Mouse (Mus musculus): ENCODE data around the gene Hist1h2ak.

Hist1h2ak gene

GRCm38 (mm10) chr13:21755707-21756106 lies 2.1 kb upstream of the Hist1h2ak start:
- no peak for DNase-seq (ENCODE audit: low spot score in 2 of 2)

GRCm38 (mm10) chr13:21754294-21755001 lies 821 bp upstream of the Hist1h2ak start:
- DNase-seq (ENCODE audit: low spot score in 2 of 2) = peak; percentile 51 to 65

GRCm38 (mm10) chr13:21753051-21753523 lies 540 bp downstream of the Hist1h2ak start:
- DNase-seq (ENCODE audit: low spot score in 2 of 2) = no peak

DNA sequence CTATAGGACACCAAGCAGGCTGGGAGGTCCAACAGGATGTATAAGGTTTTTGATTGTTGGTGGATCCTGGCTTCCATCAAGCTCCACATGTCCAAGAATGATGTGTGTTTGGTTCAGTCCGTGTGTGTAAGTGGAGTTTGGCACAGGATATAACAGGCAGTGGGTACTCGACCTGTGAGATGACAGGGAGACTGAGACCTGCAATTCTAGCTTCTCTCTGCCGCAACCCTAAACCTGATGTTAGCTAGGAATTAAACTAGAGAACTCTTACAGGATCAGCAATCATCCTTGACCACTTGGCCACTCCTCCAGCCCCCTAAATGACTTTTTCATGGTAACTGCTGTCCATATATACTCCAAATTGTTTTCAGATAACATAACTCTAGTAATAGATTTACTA lies 1.3 kb downstream of the Hist1h2ak start:
- DNase-seq (ENCODE audit: low spot score in 2 of 2) = no peak

- DNase-seq (ENCODE audit: low spot score in 2 of 2) = no peak
Measured at GRCm38 (mm10) chr13:21751827-21752226, 1.8 kb downstream of the Hist1h2ak start.

GRCm38 (mm10) chr13:21751417-21751816 lies 2.2 kb downstream of the Hist1h2ak start:
- no peak for DNase-seq (ENCODE audit: low spot score in 2 of 2)

GRCm38 (mm10) chr13:21750159-21751017 lies 3.2 kb downstream of the Hist1h2ak start, which contains the start of gene Hist1h4k:
TSS of gene Hist1h4k (minus strand) at chr13:21750505.
- peak; percentile 96 for DNase-seq (ENCODE audit: low spot score in 2 of 2)

DNA sequence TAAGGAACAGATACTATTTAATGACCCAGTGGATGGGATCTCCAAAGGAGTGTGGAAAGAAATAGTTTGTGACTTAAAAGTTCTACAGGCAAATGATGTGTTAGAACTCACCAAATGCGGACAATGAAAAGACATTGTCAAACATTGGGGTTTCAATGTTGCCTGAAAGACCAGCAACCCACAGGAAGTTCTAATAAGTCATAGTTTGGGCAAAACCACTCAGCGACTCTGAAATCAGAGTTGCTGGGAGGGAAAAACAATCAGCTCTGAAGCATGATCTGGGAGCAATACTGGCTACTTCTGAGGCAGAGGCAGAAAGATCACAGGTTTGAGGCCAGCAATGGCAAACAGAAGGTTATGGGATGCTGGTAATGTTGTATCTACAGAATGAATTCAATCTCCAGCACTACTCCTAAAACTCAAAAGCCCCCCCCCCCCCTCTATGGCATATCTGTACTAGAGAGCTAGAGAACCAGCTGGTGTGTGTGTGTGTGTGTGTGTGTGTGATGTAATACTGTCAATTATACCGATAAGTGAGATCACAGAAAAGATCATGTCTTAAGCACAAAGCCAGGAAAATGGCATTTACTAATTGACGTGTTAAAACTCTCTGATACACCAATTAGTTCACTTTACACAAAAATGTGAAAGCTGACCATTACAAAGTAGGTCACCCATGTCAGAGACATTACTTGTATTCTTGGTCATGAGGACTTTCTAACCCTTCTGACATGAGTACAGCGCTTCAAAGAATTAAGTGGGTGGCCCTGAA lies 4.1 kb downstream of the Hist1h2ak start:
- DNase-seq (ENCODE audit: low spot score in 2 of 2) = no peak

DNA sequence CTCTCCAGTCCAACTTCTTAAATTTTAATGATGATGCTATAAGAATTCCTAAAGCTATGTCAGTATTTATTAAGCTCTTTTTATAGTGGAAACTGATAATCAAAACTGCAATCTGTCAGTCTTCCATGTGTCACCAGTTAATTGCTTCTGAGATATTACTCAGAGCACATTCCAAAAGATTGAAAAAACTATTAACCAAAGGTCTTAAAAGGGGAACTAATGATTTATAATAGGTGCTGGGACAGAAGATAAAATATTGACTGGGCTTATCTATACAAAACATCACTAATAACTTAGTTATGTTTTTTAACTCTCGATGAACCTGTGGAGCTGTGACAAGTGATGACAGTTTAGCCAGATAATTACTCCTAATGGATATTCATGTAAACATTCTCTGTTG lies 8.6 kb downstream of the Hist1h2ak start:
- DNase-seq (ENCODE audit: low spot score in 2 of 2) = no peak

- DNase-seq (ENCODE audit: low spot score in 2 of 2) = peak; percentile 86 to 87
Measured at GRCm38 (mm10) chr13:21734906-21735767, 18.5 kb downstream of the Hist1h2ak start, which contains the start of gene Hist1h4j. TSS of gene Hist1h4j (plus strand) at chr13:21735064.

- peak; percentile 78 to 79 for DNase-seq (ENCODE audit: low spot score in 2 of 2)
Measured at GRCm38 (mm10) chr13:21734010-21734905, 19.4 kb downstream of the Hist1h2ak start.

- DNase-seq (ENCODE audit: low spot score in 2 of 2) = no peak
Measured at GRCm38 (mm10) chr13:21733466-21733865, 20.2 kb downstream of the Hist1h2ak start.

DNA sequence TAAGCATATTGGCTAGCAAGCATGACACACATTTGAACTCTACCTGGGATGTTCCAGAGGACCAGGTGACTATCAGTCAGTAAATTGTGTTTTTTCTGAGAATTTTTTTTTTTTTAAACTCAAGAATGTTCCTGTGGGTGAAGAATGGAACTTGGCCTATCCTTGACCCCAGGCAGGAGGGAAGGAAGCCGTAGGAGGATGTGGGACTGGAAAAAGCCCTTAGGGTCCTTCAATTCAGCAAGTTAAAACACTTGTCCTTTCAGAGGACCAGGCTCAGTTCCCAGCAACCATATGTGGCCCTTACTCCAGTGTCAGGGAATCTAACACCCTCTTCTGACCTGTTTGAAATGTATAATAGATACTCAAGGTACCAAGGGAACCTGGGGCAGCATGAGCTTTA lies 24.1 kb downstream of the Hist1h2ak start:
- no peak for DNase-seq (ENCODE audit: low spot score in 2 of 2)

DNA sequence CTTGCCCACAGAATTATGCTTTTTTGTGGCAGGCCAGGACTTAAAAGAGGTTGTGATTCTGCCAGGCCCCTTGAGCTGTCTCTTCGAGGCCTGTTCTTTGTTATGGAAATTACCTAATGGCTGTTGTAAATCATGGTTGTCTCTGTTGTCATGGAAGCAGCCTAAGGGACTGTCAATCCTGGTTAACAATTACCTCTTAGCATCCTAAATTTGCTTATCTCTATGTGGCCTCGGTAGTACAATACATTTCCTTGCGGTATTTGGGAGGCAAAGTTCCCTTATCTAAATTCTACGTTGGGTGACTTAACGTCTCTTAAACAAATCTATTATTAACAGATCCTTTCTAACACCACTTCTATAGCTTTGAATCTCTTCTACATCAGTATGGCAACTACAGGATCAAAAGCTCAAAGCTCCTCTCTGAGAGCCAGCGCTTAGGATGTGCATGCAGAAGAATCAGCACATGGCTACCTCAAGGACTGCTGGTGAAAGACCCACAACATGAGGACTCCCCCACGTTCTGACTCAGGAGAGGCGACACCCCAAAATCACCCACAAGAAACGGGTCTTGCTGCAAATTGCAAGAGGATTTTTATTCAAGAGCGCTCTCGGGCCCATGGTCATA lies 25.6 kb downstream of the Hist1h2ak start:
- no peak for DNase-seq (ENCODE audit: low spot score in 2 of 2)

DNA sequence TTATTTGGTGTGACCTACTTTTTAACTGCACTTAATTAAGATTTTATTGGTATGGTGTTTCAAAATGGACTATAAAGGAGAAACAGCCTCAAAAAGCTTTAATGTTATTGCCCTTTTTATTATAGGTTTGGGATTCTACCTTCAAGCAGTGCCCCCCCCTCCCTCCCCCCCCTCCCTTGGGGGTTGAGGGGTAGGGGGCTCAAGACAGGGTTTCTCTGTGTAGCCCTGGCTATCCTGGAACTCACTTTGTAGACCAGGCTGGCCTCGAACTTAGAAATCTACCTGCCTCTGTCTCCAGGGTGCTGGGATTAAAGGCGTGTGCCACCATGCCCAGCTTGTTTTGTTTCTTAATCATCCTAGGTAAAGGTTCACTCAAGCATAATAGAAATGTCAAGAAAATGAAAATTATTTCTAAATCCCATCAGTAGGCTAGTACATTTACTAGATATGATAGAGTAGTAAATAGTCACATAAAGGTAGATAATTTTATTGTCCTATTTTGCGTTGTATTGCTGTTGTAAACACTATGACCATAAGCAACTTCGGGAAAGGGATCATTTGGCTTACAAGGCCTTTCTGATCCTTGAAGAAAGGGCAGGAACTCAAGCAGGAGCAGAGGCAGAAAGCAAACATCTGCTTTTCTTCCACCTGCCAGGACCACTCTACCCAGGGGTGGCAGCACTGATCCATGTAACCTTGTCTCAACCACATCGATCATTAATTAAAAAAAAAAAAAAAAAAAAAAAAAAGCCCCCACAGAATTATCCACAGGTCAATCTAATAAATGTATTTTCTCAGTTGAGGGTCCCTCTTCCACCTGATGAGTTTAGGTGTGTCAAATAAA lies 30.4 kb downstream of the Hist1h2ak start:
- DNase-seq (ENCODE audit: low spot score in 2 of 2) = no peak

- DNase-seq (ENCODE audit: low spot score in 2 of 2) = no peak
Measured at GRCm38 (mm10) chr13:21722373-21722925, 31.2 kb downstream of the Hist1h2ak start.

DNA sequence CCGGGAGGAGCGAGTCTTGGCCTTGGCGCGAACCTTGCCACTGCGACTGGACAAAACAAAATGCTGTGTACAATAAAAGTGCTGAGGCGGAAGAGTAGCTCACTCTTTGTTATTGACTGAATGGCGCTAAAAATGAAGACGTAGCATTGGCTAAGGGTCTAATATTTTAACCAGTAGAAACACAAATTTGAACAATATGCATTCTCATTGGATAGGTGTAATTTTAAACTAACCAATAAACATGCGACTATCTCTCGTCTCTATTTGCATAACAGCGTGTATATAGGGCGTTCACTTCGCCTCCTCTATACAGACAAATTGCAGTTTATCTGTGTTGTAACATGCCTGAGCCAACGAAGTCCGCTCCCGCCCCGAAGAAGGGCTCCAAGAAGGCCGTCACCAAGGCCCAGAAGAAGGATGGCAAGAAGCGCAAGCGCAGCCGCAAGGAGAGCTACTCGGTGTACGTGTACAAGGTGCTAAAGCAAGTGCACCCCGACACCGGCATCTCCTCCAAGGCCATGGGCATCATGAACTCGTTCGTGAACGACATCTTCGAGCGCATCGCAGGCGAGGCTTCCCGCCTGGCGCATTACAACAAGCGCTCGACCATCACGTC lies 31.8 kb downstream of the Hist1h2ak start, which contains the start of gene Hist1h2bm:
Gene Hist1h2bm, plus strand, starts transcription at position 288 of the 616 bp plus-strand sequence.
- peak; percentile 71 to 78 for DNase-seq (ENCODE audit: low spot score in 2 of 2)

Measured in right cerebral cortex, postnatal 10 days (tissue).